Mouse (Mus musculus) E14TG2a.4 (cell line): ENCODE results near the gene Nfs1.

Experiments
- CTCF ChIP-seq: conservative IDR thresholded peaks from 2 replicates; pipeline ENCODE4 v1.5.1; 2014; ENCODE audit warnings: low read length
- NANOG ChIP-seq: IDR thresholded peaks from 2 replicates; pipeline ENCODE4 v1.6.1; 2014; ENCODE audit warnings: borderline replicate concordance, low read length, mixed read lengths

GRCm38 (mm10) chr2:156147316-156147915, 3.4 kb upstream of the Nfs1 start:
- TF ChIP-seq CTCF (no peak), NANOG (no peak)
